Mouse (Mus musculus) testis, adult 2 months (tissue): Measurements from ENCODE around the gene Zfp652.
"Not testable (repeated sequence)": the region's sequence is repeated elsewhere in the genome, so short reads cannot be mapped to it uniquely, and the experiment has no call there.

Experiments used
- CTCF ChIP-seq: fragments of 200-500 bp; IDR thresholded peaks from 2 replicates; pipeline ENCODE4 v1.5.1; 2012; ENCODE audit warnings: low read depth, mild to moderate bottlenecking, inconsistent platforms, low read length, moderate library complexity; ENCODE audit not compliant: control insufficient read depth, insufficient read depth, insufficient replicate concordance
- POLR2A ChIP-seq: fragments of 200-500 bp; IDR thresholded peaks from 2 replicates; pipeline ENCODE4 v1.6.1; 2012; ENCODE audit warnings: low read depth, mild to moderate bottlenecking, inconsistent platforms, low read length, moderate library complexity; ENCODE audit not compliant: control insufficient read depth

DNA sequence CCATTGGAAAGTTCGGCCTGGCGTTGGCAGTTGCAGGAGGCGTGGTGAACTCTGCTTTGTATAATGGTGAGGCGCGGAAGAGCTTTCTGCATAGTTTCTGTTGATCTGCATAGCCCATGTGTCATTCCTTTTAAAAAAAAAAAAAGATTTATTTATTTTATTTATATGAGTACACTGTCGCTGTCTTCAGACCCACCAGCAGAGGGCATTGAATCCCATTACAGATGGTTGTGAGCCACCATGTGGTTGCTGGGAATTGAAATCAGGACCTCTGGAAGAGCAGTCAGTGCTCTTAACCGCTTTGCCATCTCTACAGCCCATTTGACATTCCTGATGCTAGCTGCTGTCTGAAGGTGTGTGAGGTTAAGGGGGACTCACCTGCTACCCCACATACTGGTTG is 44.4 kb upstream of the Zfp652 start:
- not testable (repeated sequence) for TF ChIP-seq CTCF, POLR2A
